Mouse (Mus musculus): Measurements from ENCODE around the gene Lmf2. TPM values are rescaled to one million over a fixed set of nuclear protein-coding genes. Genes with fewer than 3 reads are reported as not detected.

Gene Lmf2
- total RNA-seq, 4 experiments from 2014 or later: 17.7 to 25.3 (median 21.2) TPM

DNA sequence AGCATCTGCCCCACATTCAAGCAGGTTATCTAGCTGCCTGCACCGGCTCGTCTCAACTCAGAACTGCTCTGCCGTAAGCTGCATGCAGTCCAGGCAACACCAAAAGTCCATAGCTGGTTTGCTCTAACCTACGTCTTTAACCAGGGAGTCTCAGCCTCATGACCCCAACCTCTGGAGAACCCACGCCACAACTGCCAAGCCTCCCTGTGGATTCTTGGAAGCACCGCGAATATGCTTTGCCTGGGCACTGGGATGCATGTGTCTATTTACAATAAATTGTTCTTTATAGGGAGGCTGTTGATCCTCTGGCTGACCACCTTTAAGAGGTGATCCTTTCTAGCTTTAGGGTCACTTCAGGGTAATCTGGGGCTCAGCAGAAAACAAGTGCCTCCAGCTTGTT lies 17.1 kb upstream of the Lmf2 start:
- no peak for DNase-seq (ENCODE audit: low spot score in 2 of 2)

DNA sequence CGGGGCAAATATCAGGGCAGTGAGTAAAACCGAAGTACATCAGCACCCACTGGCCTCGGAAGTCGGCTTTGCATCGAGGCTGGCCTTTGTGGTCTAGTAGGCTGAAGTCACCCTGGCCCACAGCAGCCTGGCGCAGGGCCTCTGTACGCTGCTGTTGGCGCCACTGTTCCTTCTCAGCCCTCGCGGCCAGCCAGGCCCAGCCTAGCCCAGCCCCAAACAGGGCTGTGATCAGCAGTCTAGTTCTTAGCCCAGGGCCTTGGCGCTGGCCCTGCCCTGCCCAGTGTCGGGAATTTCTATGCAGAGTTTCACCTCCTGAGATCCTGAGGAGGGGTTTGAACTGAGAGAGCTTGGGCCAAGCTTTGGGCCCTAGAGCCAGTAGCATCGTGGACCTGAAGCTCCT lies 16.6 kb upstream of the Lmf2 start:
- DNase-seq (ENCODE audit: low spot score in 2 of 2): no peak

DNA sequence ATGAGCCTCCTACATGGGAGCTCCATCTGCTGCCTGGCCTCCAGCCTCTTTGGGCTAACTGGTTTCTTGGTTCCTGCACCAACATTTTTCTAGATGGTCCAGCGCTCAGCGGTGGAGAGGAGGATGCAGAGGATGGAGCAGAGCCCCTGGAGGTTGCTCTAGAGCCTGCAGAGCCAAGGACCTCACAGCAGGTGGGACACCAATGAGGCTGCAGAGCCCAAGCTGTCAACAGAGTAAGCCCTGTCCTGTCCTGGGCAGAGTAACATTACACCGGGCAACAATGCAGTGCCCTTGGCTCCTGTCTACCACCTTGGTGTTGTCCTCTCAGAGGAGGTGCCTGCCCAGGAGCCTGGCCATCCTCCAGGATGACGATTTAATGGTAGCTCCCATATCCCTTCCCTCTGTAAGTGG lies 9.7 kb upstream of the Lmf2 start:
- DNase-seq (ENCODE audit: low spot score in 2 of 2): no peak

DNA sequence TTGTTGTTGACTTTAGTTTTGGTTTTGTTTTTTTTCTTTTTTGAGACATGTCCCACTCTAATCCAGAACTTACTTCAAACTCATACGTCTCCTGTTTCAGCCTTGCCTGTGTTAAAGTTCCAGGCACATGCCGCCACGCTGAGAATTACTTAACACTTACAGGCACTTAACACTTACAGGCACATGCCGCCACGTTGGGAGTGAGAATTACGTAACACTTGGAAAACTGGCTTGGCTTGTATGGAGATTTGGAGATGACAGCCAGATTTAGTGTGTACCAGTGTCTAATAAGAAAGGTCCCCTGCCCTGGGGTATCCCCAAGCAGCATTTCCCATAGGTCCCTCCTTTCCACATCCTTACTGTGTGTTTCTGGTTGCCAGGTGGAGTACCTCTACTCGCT lies 7.6 kb upstream of the Lmf2 start:
- no peak for DNase-seq (ENCODE audit: low spot score in 2 of 2)

DNA sequence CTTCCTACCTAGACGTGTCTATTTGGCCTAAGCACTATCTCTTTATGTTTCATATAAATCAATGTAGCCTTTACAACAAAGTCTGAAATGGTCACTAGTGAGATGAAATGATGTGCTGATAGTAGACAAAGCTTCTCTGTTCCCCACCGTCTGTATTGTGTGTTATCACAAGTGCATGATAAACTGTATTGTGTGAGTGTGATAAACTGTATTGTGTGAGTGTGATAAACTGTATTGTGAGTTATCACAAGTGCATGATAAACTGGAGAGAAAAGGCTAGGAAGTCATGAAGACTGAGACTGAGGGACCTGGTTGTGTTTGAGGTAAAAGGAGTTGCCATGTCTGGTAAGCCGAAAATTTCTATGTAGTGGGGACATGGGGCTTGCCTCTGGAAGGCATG lies 3.3 kb upstream of the Lmf2 start:
- DNase-seq (ENCODE audit: low spot score in 2 of 2): no peak

DNA sequence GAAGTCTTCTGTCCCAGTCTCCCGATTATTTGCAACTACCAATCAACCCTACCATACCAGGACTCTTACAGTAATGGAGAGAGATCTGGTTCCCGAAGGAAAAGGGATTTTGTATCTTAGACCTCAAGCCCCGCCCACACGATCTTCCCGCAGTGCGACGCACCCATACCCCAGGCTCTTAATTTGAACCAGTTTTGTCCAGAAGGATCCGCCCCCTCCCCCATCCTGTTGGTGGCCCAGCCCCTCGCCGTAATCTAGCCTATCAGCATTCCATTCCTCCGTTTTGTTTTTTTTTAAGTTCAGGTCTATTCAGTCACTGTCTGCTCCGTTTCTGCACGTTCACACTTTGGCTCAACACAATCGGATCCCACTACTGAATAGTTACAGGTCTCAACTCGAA lies 913 bp upstream of the Lmf2 start:
- peak in 1 of 2 experiments; percentile 43 for DNase-seq (ENCODE audit: low spot score in 2 of 2)

GRCm38 (mm10) chr15:89354455-89354854 lies 1.0 kb downstream of the Lmf2 start:
- no peak for DNase-seq (ENCODE audit: low spot score in 2 of 2)

GRCm38 (mm10) chr15:89353837-89354236 lies 1.6 kb downstream of the Lmf2 start:
- DNase-seq (ENCODE audit: low spot score in 2 of 2): no peak

DNA sequence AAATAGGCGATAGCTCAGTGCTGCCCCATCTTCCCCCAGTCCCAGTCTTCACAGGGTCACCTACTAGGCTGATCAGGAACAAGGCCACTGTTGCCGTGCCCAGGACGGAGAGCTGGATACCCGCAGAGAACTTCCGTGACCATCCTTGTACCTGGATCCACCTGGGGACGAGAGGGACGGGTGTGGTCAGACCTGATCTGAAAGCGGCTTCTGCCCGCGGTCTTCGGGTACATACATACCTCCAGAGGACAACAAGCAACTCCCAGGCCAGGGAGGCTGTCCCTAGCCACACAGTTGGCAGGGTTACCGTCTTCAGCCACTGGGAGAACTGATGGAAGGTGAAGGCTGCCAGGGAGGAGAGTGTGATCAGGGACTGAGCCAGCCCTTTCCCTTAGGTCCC lies 2.7 kb downstream of the Lmf2 start:
- no peak for DNase-seq (ENCODE audit: low spot score in 2 of 2)

GRCm38 (mm10) chr15:89352054-89352453 lies 3.4 kb downstream of the Lmf2 start:
- no peak for DNase-seq (ENCODE audit: low spot score in 2 of 2)

GRCm38 (mm10) chr15:89351302-89351701 lies 4.2 kb downstream of the Lmf2 start:
- no peak for DNase-seq (ENCODE audit: low spot score in 2 of 2)

DNA sequence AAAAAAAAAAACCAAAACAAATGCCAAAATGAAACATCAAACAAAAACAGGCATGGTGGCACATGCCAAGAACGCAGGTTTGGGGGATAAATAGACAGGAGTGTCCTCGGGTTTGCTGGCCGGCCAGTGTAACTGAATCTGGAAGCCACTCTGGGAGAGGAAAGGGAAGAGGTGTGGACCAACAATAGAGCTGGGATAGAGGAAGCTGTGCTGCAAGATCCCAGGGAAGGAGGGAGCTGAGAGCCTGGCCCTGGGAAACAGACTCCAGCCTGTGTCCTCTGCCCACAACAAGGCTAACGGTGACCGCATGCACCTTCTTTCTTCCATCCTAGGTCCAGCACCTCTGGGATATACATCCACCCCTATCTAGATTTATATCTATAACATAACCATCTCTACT lies 5.0 kb downstream of the Lmf2 start:
- DNase-seq (ENCODE audit: low spot score in 2 of 2): no peak

DNA sequence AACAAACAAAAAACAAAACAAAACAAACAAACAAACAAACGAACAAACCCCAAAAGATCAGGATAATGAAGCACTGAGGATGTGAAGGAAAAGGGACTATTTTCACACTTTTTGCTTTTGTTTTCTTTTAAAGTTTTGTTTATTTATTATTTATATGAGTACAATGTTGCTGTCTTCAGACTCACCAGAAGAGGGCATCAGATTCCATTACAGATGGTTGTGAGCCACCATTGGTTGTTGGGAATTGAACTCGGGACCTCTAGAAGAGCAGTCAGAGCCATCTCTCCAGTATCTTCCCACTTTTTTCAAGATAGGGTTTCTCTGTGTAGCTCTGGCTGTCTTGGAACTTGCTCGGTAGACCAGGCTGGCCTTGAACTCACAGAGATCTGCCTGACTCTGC lies 12.1 kb downstream of the Lmf2 start:
- no peak for DNase-seq (ENCODE audit: low spot score in 2 of 2)

DNA sequence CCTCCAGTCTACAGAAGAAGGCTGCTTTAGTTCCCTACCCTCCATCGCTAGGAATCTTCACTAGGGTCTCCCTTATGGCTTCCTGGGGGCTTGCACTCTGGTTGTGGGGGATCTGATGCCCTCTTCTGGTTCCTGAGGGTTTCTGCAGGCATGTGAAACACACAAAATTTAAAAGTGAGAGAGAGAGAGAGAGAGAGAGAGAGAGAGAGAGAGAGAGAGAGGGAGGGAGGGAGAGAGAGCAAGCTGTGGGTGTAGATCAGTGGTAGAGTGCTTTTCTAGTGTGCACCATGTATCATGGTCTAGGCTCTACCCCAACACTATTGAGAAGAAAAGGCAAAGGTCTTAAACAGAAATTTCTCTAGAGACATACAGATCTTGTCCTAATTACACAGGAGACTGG lies 13.8 kb downstream of the Lmf2 start:
- DNase-seq (ENCODE audit: low spot score in 2 of 2): no peak

DNA sequence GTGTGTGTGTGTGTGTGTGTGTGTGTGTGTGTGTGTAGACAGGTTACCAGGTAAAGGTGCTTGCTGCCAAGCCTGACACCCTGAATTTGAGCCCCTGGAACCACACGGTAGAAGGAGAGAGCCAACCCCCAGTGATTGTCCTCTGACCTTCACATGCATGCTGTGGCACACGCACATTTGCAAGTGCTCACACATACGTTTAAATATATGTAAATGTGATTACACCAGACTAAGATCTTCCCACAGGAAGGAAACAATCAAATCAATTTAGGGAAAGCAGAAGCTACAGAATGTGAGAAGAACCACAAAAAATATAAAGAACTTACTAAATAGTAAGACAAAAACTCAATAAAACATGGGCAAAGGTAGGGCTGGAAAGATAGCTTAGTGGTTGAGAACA lies 15.3 kb downstream of the Lmf2 start:
- DNase-seq (ENCODE audit: low spot score in 2 of 2): no peak

- DNase-seq (ENCODE audit: low spot score in 2 of 2): no peak
These were observed 15.8 kb downstream of the Lmf2 start for GRCm38 (mm10) chr15:89339696-89340095.

DNA sequence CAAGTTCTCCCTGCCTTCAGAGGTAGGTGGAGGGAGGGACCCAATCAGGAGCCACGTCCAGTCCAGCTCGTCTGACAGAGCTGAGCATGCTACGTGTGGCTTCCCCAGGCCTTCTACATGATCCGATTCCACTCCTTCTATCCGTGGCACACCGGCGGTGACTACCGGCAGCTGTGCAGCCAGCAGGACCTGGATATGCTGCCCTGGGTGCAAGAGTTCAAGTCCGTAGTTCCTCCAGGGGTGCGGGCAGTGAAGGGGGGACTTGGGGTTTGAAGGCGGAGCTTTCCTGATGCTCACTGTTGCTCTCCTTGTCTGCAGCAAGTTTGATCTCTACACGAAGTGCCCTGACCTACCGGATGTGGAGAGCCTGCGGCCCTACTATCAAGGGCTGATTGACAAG lies 19.0 kb downstream of the Lmf2 start:
- DNase-seq (ENCODE audit: low spot score in 2 of 2): no peak

GRCm38 (mm10) chr15:89334774-89335537 lies 20.5 kb downstream of the Lmf2 start:
- no peak for DNase-seq (ENCODE audit: low spot score in 2 of 2)

- no peak for DNase-seq (ENCODE audit: low spot score in 2 of 2)
These were observed 21.2 kb downstream of the Lmf2 start, which contains the start of gene Miox for GRCm38 (mm10) chr15:89334271-89334670. Miox (plus strand) TSS chr15:89334398.

GRCm38 (mm10) chr15:89326441-89326840 lies 29.0 kb downstream of the Lmf2 start:
- DNase-seq (ENCODE audit: low spot score in 2 of 2): no peak

DNA sequence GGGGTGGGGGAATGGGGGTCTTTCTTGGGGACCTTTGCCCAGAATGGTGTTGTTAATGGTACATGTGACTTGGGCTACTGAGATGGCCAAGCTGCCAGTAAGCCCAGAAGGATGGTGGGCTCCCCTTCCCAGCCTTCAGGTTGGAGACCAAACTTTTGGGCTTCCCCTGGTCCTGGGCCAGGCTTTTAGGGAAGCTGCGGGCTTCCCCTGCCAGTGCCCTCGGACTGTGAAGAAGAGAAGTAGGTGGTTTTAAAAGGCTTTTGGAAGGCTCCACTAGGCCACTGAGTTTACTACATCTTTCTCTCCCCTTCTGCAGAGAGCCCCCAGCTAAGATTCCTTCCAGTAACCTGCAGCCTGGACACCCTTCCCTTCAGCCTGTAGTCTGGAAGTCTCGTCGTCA lies 31.8 kb downstream of the Lmf2 start:
- DNase-seq (ENCODE audit: low spot score in 2 of 2): no peak

DNA sequence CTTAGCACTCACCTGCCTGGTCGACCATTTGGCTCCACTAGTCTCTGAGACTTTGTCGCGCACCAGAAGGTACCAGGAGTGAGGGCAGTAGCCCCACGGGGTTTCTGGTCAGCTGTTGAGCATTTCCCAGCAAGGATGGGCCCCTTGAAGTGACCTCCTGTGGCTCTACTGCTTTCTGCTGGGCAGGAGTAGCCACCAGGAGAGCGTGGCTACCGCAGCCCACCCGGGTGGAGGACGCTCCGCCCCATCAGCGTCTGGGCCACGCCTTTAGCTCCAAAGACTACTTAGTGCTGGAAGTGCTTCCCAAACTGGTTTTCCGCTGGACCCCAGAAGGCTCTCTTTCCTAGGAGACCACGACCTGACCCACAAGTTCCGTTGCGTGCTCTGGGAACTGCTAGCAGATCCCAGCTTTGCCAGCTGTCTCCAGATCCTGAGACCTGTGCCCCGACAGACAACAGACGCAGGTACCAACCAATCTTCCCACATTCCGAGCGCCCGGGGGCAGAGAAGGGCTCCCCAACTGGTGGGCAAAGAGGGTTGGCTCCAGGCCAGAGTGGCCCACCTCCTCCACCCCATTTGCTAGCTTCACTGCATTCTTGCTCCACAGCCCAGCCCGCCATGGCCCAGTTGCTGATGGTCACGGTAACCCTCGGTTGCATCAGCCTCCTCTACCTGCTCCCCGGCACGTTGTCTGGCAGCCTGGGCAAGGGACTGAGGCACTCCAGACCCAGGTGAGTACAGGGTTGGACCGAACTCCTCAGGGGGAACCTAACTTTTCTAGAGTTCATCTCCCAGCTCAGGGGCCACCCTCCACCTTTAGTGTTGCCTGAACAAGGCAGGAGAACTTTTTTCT lies 32.6 kb downstream of the Lmf2 start, which contains the start of gene Adm2:
Gene Adm2 (plus strand): TSS at position 51 of the 853 bp plus-strand sequence.
- no peak for DNase-seq (ENCODE audit: low spot score in 2 of 2)

DNA sequence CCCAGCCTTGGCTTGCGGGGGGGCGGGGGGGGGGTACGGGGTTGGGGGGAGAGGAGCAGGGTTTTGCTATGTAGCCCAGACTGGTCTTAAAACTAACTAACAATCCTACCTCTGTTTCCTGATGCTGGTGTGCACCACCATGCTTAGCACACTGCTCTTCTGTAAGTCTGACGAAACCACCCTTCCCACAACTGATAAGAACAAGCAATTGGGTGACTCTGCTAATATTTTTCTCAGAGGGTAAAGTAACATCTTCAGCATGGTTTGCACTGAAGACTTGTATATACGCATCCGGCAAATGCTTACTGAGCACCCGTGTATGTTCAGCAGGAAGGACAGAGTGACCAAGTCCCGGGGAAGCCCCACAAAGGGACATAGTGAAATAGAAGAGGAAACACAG lies 34.2 kb downstream of the Lmf2 start:
- no peak for DNase-seq (ENCODE audit: low spot score in 2 of 2)

All from layer of hippocampus, adult 8-10 months (tissue).